Mouse (Mus musculus) right cerebral cortex, postnatal 10 days (tissue): Measurements from ENCODE around the gene Dcst1.
A peak's percentile ranks its signal among the peaks of the same experiment; 100 is the strongest.

Source experiments
- DNase-seq, 2 experiments: peaks; one replicate each; pipeline ENCODE4 v3.0.0; 2021; ENCODE audit warnings: low spot score in 2 of 2

Gene Dcst1

DNA sequence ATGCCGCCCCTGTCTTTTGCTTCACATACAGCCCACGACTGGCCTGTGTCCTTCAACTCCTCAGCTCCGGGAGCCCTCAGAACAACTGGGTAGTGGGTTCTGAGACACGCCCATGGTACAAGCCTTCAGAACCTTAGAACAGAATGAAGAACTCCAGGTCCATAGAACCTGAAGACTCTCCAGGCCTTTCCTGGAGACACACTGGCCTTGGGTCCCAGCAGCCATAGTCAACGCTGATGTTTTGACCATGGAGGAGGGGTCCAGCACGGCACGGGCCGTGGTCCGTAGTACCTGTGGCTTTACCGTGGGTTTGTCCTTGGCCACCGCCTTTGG, at the start of gene Dcst1:
Gene Dcst1 (minus strand): TSS at position 101 of the 333 bp plus-strand sequence.
- DNase-seq: no peak

DNA sequence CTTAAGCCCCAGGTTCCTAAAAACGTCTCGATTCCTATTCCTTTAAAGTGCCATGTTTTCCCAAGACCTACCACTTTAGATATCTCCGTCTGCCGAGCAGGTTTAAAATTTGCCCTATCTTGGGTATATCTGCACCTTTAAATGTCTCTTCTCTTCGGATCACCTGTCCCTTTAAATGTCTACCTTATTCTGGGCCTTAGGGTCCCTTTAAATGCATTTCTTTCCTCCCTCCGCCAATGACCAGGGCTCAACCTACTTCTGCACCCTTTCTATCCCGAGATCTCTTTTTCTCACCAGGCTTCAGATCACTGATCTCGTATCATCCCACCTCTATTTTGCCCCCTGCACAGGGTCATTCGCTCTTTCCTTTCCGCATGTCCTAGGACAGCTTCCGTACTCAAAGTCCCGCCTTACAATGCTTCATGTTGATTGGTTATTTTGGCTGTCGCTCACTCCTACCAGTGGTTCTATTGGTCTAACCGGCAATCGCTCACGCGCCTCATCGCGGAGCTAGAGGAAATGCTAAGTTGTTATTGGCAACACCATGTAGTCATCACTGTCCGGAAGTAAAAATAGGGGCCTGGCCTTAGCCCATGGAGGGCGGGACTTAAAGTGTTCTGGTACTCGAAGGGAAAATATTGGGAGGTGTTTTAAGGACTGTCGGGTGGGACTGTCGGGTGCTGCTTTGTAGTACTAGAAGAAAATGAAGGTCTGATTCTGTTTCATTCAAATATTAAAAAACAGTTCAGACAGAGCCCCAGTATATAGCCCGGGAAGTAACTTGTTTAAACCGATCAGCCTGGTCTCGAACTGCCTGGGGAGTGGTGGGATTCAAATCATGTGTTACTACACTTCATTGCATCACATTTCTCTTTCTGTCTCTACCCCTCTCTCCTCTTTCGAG, 46.7 kb upstream of the Dcst1 start, which contains the start of gene Flad1:
Gene Flad1 (minus strand): TSS at position 381 of the 904 bp plus-strand sequence.
- DNase-seq: peak; percentile 100

DNA sequence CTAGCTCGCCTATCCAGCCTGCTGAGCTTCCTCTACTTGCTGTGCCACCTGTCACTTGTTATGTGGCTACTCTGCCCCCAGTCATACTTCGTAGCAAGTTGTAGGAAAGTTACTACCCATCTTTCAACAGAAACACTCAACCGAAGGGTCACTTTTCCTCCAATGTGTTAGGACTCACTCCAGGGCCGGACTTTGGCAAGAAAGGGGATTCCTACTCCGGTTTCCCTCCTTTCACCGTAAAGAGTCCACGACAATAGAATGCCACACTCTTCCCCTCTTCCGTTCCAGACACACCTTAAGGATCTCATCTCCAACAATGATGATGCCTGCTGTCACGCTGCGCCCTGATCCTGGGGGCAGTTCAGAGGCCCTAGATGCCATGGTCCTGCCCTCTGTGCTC, 45.8 kb upstream of the Dcst1 start:
- no peak for DNase-seq

DNA sequence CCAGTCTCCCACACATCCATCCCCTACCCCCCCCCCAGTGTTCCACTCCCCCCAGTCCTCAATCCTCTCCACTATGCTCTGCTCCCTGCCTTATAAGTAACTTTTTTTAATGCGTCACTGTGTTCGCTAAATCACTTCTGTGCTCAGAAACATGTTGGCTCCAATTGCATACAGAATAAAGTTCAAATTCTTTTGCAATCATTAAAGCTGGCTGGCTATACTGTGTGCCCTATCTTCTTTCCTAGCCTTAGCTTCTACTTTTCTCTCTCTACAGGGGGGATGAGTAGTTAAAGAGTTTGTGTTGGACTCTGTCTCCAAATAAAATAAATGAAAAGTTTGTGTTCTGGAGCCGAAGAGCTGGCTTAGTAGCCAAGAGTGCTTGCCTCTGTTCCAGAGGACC, 44.6 kb upstream of the Dcst1 start:
- DNase-seq: no peak

DNA sequence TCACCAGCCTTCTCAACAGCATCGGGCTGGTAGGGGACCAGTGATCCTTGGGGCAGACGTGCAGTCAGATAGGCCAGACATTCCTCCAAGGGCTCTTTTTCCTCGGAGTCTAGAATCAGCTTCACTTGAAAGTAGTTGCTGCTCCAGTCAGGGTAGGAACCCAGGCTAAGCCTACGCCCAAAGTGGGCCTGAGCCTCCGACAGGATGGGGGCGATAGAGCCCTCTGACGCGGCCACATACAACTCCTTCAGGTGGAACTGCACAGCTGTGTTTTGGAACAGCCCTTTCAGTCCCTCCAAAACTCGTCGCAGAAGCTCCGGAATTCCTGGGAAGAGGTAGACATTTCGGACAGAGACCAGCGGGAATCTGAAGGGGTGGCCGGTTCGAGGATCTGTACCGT, 43.4 kb upstream of the Dcst1 start:
- DNase-seq: no peak

DNA sequence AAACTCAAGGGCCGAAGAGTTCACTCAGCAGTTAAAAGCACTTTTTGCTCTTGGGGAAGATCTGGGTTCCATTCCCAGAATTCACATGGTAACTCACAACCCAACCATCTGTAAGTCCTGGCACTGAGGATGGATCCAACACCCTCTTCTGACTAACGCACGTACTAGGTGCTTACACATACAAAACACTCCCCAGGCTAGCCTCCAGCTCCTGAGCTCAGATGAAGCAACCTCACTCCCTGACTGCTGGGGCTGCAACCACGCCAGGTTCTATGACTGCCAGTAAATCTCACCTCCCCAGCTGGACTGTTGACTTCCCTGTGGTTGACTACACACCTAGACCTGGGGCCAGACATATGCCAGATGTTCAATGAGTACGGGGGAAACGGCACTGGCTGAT, 41.8 kb upstream of the Dcst1 start:
- no peak for DNase-seq

DNA sequence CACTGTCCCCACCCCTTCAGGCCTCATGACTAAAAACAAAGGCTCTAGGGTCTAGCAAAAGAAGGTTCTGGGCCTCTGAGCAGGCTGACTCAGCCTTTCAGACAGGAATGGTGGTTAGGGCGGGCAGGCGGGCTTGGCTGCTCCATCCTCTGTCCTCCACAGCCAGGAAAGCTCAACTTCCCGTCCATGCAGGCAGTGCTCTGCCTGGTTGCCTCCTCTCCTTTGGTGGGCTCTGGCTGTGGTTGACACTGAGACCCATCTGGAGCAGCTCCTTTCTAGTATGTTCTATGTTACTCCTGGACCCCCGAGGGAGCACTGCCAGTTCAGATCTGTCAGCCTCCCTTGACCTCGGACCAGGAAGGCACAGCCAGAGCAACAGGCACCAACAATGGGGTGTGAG, 37.6 kb upstream of the Dcst1 start, which contains the start of gene Lenep:
Gene Lenep (minus strand): TSS at position 101 of the 400 bp plus-strand sequence.
- no peak for DNase-seq

DNA sequence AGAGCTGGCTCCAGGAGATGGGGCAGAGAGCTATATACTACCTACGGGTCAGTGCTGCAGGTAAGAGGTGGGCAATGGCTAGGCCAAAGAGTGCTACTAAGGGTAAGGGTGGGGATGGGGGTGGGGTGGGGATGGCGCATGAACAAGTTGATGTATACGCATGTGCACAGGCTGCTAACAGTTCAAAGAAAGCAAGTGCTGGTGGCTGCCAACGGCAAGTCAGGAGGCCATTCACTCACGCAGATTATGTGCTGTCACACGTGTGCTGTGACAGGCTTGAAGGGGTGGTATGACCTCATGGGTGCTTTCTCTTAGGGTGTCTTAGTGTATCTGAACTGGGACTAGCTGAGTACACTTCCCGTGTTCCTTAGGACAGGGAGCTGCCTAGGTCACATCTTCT, 36.3 kb upstream of the Dcst1 start:
- no peak for DNase-seq

DNA sequence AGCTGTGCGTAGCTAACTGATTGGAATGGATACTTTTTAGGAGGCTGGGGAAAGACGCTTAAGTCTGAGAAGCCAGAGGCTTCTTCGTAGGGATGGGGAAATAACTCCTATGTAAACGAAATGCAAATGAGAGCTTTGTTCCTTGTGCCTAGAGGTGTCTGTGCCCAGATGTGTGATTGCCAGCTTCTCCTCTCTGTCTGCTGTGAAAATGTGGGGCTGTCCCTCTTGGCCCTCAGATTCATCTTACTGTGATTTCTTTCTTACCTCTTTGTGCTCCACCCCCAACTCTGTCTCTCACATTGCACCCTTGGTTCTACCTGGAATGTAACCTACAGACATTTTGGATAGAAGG, 31.6 kb upstream of the Dcst1 start:
- no peak for DNase-seq

DNA sequence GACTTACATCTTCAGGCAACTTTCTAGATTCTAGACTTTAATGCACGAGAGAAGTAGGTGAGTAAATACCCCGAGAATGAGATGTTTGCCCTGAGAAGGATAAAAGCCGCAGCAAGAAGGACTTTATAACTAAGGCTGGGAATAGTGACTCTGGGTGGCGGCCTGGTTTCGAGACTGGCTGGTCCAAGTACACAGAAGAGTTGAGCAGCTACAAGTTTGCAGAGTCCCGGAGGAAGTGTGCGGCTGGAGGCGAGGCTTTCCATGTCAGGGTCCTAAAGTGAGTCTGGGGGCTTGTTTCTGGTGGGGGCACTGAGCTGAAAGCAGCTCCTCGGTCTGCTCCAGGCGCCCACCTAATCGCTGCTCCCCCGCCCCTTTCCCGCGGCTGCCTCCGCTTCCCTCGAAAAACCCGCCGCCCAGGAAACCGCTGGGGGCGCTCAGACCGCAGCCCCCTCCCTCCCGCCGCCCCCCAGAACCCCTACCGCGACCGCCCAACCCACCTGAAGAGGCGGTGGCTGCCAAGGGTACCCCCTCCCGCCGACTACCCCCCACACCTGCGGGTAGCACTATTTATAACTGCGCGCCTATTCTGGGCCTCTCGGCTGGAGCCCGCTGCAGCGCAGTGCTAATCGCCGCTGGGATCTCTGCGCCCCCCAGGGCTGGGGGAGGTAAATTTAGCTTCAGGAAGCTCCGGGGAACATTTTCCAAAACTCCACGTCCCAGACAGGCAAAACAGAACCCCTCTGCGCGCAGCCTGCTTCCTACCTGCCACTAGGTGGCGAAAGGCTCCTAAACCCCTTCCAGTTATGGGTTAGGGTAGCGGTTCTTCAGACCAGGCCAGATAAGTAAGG, 31.0 kb upstream of the Dcst1 start:
- peak; percentile 56 to 75 for DNase-seq

DNA sequence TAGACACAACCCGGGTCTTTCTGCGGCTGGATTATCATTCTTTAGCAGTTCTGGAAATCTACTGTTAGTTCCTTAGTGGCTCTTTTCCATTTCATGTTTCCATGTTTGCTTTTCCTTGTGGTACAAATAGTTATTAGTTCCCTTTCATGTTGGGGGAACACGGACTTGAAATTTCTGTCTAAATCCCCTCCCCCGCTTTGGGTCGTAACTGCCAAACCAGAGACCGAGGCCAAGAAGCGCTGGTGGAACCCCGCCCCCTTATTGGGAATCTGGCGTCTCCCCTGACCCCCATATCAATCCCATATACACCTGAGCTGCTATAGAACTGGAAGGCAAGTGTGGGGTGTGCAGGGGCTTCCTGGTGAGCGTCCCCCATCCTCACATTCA, 30.4 kb upstream of the Dcst1 start:
- peak in 1 of 2 experiments; percentile 24 for DNase-seq

DNA sequence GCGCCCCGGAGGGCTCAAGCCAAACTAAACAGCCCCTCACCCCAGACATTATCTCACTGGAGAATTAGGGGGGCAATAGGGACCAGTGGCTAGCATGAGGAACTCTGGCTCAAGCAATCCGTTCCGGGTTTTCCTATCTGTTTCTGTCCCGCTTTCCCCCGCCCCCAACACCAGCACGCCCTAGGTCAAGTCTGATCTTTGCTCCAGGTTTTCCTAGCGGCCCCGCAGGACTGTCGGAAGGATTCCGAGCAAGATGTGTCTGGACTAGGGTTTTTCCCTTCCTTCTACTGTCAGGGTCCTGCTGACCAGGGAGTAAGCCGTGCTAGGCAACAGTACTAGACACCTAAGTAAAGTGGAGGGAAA, 29.8 kb upstream of the Dcst1 start:
- DNase-seq: peak; percentile 80 to 83

DNA sequence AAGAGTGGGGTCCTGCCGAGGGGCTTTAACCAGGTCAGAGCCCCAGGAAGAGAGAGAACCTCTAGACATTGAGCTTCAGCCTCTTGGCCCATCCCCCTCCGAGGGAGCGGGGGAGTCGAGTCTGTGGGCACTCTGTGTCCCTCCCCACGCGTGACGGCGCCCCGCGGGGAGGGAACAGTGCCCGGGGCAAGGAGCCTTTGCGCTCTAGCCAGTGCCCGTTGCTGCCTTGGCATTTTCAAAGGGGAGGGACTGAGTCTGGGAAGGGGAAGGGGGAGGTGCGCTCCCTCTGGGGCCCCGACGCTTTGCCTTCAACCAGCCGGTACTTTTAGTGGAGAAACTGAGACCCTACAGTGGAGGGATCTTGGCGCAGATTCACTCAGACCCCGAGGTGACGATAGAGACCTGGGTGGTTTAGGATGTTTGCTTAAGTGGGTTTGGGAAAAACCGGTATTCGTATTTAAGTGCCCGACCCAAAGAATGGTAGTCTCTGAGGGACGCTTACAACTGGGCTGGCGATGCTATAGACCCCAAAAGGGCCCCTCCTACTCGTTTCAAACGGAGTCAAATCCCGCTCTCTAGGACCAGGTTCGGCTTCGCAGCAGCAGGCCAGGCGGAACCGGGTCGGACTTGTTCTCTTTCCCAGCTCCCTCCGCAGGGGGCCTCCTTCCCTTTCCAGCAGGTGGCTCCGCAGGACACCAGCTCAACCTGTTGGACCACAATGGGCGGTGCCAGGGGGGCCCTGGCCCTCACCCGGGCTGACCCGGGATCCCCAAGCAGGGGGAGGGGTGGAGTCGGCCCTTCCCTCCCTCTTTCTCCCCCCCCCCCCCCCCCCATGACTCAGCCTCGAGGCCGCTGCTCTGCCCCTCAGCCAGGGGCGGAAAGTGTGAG, 29.2 kb upstream of the Dcst1 start, which contains the start of gene Zbtb7b:
Gene Zbtb7b (minus strand): TSS at position 771 of the 888 bp plus-strand sequence.
- peak; percentile 79 to 82 for DNase-seq

DNA sequence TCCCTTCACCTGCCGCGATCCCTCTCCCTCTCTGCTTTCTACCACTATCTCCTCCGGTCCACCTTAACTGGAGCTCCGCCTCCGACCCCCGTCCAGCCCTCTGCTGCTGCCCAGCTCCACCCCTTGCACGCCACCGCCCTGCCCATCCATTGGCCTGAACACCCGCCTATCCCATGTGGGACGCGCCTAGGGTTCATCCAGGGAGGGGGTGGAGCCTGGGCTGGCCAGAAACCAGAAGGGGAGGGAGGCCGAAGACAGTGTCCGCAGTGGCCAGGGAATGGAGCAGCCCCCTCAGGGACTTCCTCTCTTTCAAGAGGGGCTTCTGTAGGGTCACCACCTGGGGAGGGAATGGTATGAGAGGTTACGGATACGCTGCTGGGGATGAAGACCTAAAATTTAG, 28.6 kb upstream of the Dcst1 start:
- peak; percentile 98 for DNase-seq

DNA sequence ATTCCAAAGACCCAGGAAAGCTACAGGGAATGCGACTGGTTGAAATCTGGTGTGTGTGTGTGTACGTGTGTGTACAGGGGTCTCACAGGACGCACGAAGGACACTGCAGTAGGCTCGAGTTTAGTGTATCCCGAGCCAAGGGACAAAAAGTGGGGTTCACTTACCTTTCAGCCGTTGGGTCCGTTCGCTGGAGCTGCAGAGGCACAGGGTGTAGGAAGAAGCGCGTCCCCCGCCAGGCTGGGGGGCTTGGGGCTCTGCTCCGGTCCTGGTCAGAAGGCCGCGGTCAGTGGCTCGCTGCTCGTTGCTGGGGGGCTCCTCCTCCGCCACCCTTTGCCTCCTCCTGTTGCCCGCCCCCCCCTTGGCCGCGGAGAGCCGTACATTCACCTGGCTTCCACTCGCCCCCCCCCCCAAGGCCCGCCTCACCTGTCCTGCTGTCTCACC, 27.8 kb upstream of the Dcst1 start:
- DNase-seq: peak in 1 of 2 experiments; percentile 40

DNA sequence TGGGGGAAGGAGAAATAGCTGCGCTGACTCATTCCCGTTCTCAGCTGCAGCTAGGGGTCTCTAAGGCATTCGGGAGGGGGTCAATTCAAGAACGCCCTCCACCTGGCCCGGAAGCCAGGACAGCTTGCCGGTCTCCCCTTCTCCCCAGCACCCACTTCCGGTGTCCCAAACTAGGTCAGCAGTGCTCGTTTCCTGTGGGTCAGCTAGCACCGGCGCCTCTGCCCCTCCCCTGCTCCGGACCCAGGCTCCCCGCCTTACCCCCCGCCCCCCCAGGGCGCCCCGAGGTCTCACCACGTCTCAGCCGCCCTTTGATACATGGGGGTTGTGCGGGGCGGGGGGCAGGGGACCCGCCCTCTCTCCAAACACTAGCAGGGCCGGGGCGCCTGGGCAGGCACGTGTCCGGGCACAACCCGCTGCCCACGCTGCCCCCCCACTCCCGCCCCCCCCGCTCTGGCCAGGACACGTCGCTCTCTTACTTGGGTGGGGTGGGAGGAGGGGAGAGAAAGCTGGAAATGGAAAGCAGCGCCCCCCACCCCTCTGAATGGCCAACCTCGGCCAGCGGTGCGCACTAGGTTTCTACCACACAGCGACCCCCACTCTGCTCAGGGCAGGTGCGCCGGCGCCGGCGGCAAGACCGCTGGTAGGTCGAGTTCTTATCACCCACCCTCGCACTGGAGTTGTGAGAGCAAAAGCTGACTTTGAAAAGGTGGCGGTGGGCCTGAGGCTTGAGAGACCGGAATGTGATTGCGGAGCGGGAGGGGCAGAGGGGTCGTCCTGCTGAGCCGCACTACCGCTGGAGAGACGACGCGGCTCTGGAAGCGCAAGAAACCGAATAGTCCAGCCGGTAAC, 26.8 kb upstream of the Dcst1 start:
- peak in 1 of 2 experiments; percentile 62 for DNase-seq

DNA sequence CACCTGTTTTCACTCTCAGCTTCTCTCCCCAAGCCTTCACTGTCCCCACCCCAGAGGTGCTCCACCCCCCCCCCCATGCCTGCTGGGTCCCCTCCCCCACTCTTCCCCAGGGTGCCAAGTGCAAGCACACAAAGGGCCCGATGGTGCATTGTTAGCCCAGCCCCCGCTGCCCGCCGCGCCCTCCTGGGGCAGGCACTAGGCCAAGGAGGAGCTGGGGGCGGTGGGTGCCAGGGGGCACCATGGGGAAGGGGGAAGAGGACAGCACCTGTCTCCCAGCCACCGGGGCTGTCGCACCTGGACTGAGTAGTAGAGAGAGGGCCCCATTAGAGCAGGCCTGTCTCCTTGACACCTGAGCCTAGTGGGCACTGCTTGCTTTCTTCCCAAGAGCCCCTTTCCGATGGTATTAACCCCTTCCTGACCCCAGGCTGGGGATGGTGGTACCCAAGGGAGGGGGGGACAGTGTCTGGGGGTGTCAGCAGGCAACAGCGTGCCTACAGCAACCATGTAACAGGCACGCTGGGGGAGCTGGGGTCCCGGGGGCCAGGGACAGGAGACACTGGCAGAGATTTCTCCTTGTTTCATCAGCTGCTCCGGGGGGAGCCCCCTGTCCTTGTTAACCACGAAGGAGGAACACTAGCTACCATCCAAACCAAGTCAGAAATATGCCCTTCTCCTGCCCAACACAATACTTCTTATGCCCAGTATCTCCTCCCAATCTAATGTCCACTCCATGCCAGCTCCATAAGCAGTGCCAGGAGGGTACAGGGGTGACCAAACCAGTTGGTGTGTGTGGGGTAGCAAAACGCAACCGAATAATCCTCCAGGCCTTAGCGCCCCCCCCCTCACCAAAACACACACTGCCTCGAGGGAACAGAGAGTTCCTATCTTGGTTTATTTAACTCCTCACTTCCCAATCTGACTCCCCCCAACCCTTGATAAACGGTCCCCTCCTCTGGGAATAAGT, 25.9 kb upstream of the Dcst1 start:
- DNase-seq: peak in 1 of 2 experiments; percentile 40

DNA sequence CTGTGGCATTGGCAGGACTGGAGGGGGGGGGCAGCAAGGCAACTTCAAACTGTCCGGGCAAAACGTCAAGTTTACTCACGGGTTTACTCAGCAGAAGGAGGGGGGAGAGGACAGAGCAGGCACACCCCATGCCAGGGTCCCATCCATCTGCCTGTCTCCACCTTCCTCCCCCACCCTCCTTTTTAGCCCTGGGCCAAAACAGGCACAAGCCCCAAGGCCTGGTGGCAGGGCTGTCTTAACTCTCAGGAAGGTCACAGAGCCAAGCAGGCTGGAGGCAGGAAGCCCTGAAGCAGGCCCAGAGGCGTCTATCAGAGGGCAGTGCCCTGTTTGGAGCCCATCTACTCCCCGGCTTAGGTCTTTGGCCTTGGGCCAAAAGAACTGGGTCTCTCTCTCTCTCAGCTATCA, 25.1 kb upstream of the Dcst1 start:
- DNase-seq: peak in 1 of 2 experiments; percentile 48
